Mouse (Mus musculus) left cerebral cortex, adult 18-20 months (tissue): ENCODE measurements around the gene Xylt1. TPM values are rescaled to one million over a fixed set of nuclear protein-coding genes. Genes with fewer than 3 reads are reported as not detected.

Source experiments
- DNase-seq, 2 experiments: peaks; one replicate each; pipeline ENCODE4 v3.0.0; 2021 to 2022; ENCODE audit warnings: low spot score in 2 of 2, mixed read lengths in 1 of 2
- total RNA-seq, 2 experiments: library from RNA; stranded (reverse); gene quantifications; 2 replicates each; pipeline ENCODE4 v1.2.3; 2021

Gene Xylt1
- total RNA-seq, 2 experiments from 2014 or later, result 45.7 to 48.9 TPM

DNA sequence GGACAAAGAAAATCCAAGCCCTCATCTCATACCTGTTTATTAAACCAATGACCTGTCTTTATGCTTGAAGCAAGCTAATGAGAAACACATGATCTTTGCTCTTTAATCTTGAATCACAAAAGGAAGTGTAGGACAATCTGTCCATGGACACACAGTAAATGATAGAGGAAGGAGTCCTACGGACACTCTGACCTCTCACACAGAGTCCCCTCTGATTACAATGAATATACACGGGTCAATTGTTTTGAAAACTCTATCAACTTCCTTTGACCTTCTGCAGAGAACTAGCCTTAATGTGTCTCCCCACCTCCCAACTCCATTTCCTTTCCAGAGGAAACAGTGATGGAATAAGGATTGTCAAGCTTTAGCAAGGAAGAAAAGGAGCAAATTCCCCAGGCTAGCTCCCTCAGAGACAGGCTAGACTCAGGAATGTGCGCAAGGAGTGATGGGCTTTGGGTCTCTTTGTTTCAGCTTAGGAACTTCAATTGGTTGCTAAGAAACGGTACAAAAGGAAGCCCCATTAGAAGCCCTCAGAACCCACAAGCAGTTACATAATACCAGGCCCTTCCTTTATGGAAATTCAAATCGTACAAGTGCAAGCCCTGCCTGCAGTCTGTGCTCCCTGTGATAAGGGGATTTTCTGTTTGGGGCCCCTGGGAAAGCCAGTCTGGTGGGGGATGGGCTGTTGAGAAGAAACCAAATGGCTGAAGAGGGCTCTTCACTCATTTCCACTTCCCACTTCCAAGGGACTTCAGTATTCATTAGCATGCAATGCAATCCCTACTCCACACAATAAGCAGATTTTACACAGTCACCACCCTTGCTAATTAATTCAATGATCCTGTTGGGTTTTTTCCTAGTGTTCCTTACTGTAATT is 305.6 kb downstream of the Xylt1 start:
- no peak for DNase-seq

DNA sequence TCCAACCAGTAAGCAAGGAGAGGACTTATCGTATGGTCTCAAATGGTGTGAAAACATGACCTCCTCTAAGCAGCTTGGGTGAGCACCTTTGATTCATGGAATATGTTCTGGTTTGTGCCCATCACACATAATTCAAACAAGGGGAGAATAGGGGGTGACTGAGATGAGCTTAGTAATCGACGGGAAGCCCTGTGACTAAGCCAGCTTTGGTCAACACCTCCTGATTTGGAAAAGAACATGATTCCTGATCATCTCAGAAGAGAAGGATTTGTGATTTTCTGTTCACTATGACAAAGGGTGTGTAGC is 306.2 kb downstream of the Xylt1 start:
- DNase-seq, result no peak

DNA sequence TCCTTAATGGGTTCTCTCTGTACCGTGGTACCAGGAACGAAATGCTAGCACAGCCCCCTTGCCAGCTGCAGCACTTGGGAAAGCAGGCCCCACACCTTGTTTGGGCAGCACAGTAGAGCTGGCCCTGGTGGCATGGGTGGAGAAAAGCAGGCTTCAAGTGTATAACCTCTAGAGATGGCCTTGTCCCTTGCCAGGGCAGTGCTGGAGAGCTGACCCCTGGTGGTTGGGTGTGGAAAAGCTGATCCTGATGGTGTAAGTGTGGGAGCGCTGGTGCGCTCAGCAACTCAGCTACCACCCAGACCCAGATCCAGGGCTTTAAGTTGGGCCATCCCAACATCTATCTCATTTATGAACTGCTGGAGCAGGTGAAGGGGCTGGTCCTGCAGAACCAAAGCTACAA is 314.8 kb downstream of the Xylt1 start:
- no peak for DNase-seq

DNA sequence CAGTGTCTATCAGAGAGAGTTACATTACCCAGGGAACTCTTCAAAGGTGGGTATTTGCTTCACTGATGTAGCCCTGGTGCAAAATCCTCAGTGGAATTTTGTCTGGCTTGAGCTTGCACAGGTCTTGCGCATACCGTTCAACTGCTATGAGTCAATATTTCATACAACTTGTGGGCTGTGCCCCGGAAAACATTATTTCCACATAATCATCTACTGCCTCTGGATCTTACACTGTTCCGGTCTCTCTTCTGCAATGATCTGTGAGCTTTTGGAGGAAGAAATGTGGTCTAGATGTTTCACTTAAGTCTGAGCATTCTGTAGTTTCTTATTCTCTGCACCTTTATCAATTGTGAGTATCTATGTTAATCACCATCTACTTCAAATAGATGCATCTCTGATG is 316.9 kb downstream of the Xylt1 start:
- no peak for DNase-seq

DNA sequence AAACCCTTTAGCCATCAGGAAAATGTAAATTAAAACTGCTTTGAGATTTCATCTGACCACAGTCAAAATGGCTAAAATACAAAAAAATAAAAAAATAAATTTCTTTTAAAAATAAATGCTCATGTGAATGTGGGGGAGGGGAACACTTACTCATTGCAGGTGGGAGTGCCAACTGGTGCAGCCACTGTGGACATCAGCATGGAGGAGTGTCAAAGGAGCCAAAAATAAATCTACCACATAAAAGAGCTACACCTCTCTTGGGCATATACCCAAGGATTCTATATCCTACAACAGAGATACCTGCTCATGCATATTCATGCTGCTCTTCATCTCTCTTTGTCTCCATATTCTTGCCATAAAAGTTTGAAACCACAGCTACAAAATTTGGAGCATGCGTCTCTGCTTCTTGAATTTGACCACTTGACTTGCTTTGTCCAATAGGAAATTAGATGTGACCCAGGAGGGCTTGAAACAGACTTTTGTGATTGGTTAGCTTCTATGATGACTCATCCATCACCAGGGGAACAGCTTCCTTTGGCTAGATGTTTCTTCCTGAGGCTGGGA is 317.9 kb downstream of the Xylt1 start:
- no peak for DNase-seq

DNA sequence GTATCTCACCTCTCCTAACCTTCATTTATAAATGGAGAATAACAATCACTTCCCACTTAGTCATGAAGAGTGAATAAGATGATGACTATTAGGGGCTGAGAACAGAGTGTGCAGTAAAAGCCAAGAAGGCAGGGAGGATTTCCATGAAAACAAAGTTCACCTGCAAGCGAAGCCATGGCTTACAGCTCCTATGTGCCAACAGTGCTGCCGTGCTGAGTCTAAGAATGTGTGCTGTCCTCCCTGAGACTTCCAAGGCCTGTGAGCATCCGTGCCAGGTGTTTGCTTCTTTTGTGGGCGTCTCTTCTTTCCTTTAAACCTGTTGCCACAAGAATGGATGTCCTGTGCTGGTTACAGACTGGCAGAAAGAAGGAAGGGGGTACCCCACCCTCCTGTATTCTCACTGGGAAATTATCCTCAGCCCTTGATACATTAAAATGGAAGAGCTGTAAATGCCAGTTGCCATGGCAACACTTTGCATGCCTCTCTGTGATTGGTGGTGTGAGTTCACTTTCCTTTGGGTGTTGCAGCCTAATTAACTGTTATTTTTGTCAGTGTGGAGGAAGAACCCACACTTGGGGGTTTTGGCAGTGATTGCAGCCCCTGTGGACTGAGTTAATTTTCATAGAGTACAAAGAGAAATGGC is 318.7 kb downstream of the Xylt1 start:
- DNase-seq, result peak; percentile 51 to 63

DNA sequence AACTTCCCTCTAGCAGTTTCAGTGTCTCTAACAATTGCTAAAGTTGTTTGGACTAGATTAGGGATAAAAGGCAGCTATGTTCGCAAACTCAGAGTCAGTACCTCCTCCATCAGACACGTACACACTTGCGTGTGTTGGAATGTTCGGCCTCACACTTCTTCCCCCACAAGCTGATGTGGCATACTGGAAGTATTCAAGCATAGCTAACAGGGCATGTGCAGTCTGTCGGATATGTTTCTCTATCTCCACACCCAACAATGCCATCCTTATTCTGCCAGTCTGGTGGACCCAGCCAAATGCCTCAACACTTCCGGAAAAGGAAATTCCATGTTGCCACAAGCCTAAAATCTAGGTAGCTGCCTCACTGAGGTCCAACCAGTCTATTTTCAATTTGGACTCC is 319.3 kb downstream of the Xylt1 start:
- DNase-seq, result peak; percentile 24 to 25

- peak; percentile 17 to 25 for DNase-seq
Observed at GRCm38 (mm10) chr7:117709901-117710607, 329.3 kb downstream of the Xylt1 start.

DNA sequence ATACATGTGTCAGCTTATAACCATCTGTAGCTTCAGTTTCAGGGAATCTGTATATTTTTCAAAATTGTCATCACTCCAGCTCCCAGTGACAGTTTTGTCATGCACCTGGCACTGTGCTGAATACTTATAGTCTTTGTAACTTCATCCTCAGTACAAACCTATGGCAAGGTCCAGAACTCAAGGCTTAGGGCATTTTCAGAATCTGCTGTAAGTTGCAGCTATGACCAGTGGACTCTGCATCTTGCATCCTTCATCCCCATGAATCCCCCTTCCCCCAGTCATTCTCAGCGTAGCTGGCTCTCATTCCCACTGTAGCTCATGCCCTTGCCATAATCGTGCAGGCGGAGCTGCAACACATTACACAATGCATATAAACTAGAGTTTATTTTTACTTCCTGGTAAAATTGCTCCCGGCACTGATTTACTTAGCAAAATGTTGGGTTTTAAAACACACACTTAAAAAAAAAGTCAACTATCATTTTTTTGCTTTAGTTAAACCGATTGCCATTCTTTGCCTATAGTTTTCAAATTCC is 336.2 kb downstream of the Xylt1 start:
- DNase-seq, result no peak

- peak in 1 of 2 experiments; percentile 29 for DNase-seq
Observed at GRCm38 (mm10) chr7:117720426-117720825, 339.6 kb downstream of the Xylt1 start.
